Mouse (Mus musculus) intestine, embryonic 14.5 days (tissue): ENCODE measurements at regions not wholly inside any gene's neighbourhood (a gene's known extent, or its start where the extent isn't known, plus 50 kb on each side); places are given as distances from the start of the nearest gene placed in this dataset.

Source experiments
- ATAC-seq: fragments of 200-750 bp; cut with Nextera tagmentation; replicated peaks from 2 replicates; pipeline ENCODE4 v1.8.0; 2017; ENCODE audit warnings: low read depth, moderate number of reproducible peaks, moderate TSS enrichment, moderate library complexity; ENCODE audit not compliant: low FRiP score, low TSS enrichment
- DNase-seq: peaks from one replicate; pipeline ENCODE4 v3.0.0-alpha.2; 2018; ENCODE audit warnings: low spot score
- H3K27ac ChIP-seq: fragments of 300-500 bp; sonication (generic); 2 replicates; pipeline ENCODE4 v1.5.1; 2014; ENCODE audit warnings: low read depth, mild to moderate bottlenecking, control low read depth
- H3K27me3 ChIP-seq: fragments of 300-500 bp; sonication (generic); replicated peaks from 2 replicates; pipeline ENCODE4 v1.6.1; 2014; ENCODE audit warnings: low read length, control low read depth; ENCODE audit not compliant: control insufficient read depth, insufficient read depth
- H3K36me3 ChIP-seq: fragments of 300-500 bp; sonication (generic); 2 replicates; pipeline ENCODE4 v1.6.1; 2014; ENCODE audit warnings: low read length, control low read depth; ENCODE audit not compliant: control insufficient read depth, insufficient read depth
- H3K4me1 ChIP-seq: fragments of 300-500 bp; sonication (generic); replicated peaks from 2 replicates; pipeline ENCODE4 v1.6.1; 2014; ENCODE audit warnings: low read length, control low read depth, mixed read lengths; ENCODE audit not compliant: control insufficient read depth, insufficient read depth
- H3K4me2 ChIP-seq: fragments of 300-500 bp; sonication (generic); 2 replicates; pipeline ENCODE4 v1.6.1; 2014; ENCODE audit warnings: low read length
- H3K4me3 ChIP-seq: fragments of 300-500 bp; sonication (generic); 2 replicates; pipeline ENCODE4 v1.5.1; 2014; ENCODE audit warnings: low read depth, low read length, control low read depth, mixed read lengths
- H3K9ac ChIP-seq: fragments of 300-500 bp; sonication (generic); 2 replicates; pipeline ENCODE4 v1.6.1; 2014; ENCODE audit warnings: mild to moderate bottlenecking, low read length
- H3K9me3 ChIP-seq: fragments of 300-500 bp; sonication (generic); 2 replicates; pipeline ENCODE4 v1.6.1; 2016; ENCODE audit warnings: low read length, control low read depth; ENCODE audit not compliant: control insufficient read depth
- WGBS: fragments of 180-500 bp; shearing (Covaris S2); extraction: QIAGEN DNeasy Blood & Tissue Kit; methylation state at CpG from one replicate; pipeline ENCODE4 v1.1.7; 2014; 5-methylcytosine and 5-hydroxymethylcytosine counted together

- H3K4me1 ChIP-seq: peaks cover 6% of the 10 kb centered on the region; the same call in 1 of the 2 replicates
Measured at GRCm38 (mm10) chr2:128438897-128439296, 152.1 kb upstream of the Spdye4c start.

GRCm38 (mm10) chr2:128444599-128445011 lies 146.4 kb upstream of the Spdye4c start:
- Histone ChIP-seq H3K27ac (no peak overlapping the region), H3K9ac (no peak overlapping the region), H3K27me3 (no peaks in the 10 kb centered on the region), H3K4me2 (no peak overlapping the region), H3K9me3 (no peaks in the 10 kb centered on the region), H3K4me3 (no peak overlapping the region), H3K36me3 (no peaks in the 10 kb centered on the region), H3K4me1 (no peaks in the 10 kb centered on the region)
- ATAC-seq: no peak
- WGBS: 74% methylated on average over 7 of the region's 7 CpGs
- DNase-seq: no peak

More at GRCm38 (mm10) chr2:128438897-128439296, 152.1 kb upstream of the Spdye4c start:
- Histone ChIP-seq H3K27me3 (no peaks in the 10 kb centered on the region), H3K9ac (no peak overlapping the region), H3K9me3 (0 out of 2 replicates have a peak, but pooled peaks cover 4% of the 10 kb centered on the region), H3K4me3 (no peak overlapping the region), H3K36me3 (no peaks in the 10 kb centered on the region), H3K27ac (no peak overlapping the region), H3K4me2 (no peak overlapping the region)
- no peak for ATAC-seq
- no peak for DNase-seq
- 81% methylated on average over 2 of the region's 2 CpGs for WGBS

GRCm38 (mm10) chr2:128445443-128445842 lies 145.6 kb upstream of the Spdye4c start:
- Histone ChIP-seq H3K4me3 (no peak overlapping the region), H3K9me3 (no peaks in the 10 kb centered on the region), H3K4me2 (no peak overlapping the region), H3K9ac (no peak overlapping the region), H3K27me3 (no peaks in the 10 kb centered on the region), H3K27ac (no peak overlapping the region), H3K36me3 (no peaks in the 10 kb centered on the region), H3K4me1 (no peaks in the 10 kb centered on the region)
- DNase-seq: no peak
- 96% methylated on average over 5 of the region's 5 CpGs for WGBS
- ATAC-seq: no peak

- no peaks in the 10 kb centered on the region for H3K9me3 ChIP-seq
- no peak for ATAC-seq
- no peak overlapping the region for H3K4me2 ChIP-seq
- H3K9ac ChIP-seq: no peak overlapping the region
- H3K27ac ChIP-seq: no peak overlapping the region
- no peaks in the 10 kb centered on the region for H3K27me3 ChIP-seq
- 78% methylated on average over 3 of the region's 3 CpGs for WGBS
- no peaks in the 10 kb centered on the region for H3K36me3 ChIP-seq
- no peaks in the 10 kb centered on the region for H3K4me1 ChIP-seq
- no peak overlapping the region for H3K4me3 ChIP-seq
- no peak for DNase-seq
Measured at GRCm38 (mm10) chr2:128449294-128449693, 141.7 kb upstream of the Spdye4c start.

DNA sequence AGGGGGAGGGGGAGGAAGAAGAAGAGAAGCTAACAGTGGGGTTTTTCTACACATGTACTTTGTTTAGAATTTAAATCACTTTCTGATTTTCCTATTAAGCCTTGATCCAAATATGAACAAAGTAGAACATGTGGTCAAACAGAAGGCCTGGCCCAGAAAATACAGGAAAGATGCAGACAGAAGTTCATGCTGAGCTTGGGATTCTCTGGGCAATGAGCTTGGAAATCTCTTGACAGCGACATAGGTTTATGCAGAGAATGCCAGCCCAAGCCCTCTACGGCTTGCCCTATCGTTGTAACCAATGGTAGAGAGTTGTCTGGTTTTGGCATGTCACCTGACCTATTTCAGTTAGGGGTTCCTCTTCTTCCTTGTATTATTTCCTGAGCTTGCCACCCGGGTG lies 141.0 kb upstream of the Spdye4c start:
- Histone ChIP-seq H3K9ac (no peak overlapping the region), H3K4me1 (no peaks in the 10 kb centered on the region), H3K36me3 (no peaks in the 10 kb centered on the region), H3K27ac (no peak overlapping the region), H3K4me3 (no peak overlapping the region), H3K9me3 (no peaks in the 10 kb centered on the region), H3K4me2 (no peak overlapping the region), H3K27me3 (no peaks in the 10 kb centered on the region)
- ATAC-seq (no peak), DNase-seq (no peak)
- 92% methylated on average over 4 of the region's 4 CpGs for WGBS

GRCm38 (mm10) chr2:128451554-128452239 lies 139.3 kb upstream of the Spdye4c start:
- no peak for ATAC-seq

GRCm38 (mm10) chr2:128452582-128452981 lies 138.4 kb upstream of the Spdye4c start:
- WGBS: 81% methylated on average over 1 of the region's 1 CpGs
- Histone ChIP-seq H3K4me1 (no peaks in the 10 kb centered on the region), H3K36me3 (no peaks in the 10 kb centered on the region), H3K4me3 (no peak overlapping the region), H3K27me3 (no peaks in the 10 kb centered on the region), H3K4me2 (no peak overlapping the region), H3K27ac (no peak overlapping the region), H3K9ac (no peak overlapping the region), H3K9me3 (no peaks in the 10 kb centered on the region)
- DNase-seq (no peak), ATAC-seq (no peak)

More at GRCm38 (mm10) chr2:128451554-128452239, 139.3 kb upstream of the Spdye4c start:
- Histone ChIP-seq H3K27ac (no peak overlapping the region), H3K4me1 (no peaks in the 10 kb centered on the region), H3K36me3 (no peaks in the 10 kb centered on the region), H3K27me3 (no peaks in the 10 kb centered on the region), H3K9ac (no peak overlapping the region), H3K9me3 (no peaks in the 10 kb centered on the region), H3K4me3 (no peak overlapping the region), H3K4me2 (no peak overlapping the region)
- WGBS: 68% methylated on average over 5 of the region's 5 CpGs
- no peak for DNase-seq

DNA sequence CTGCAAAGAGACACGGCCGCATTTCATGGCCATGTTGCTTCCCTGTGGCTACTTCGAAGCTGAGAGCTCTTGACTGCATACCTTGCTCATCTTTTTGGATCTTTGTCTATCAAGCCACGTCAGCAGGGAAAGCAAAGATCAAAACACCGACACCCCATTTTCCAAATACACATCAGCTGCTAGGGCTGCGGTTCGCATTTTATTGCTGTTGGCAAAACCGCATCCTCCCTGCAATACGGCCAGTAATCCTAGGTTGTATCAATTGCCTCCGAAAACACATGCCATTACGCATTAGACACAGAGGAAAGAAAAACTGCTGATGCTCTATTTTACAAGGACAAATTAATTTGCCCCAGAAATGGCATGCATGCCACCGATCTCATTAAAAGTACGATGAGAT lies 136.5 kb upstream of the Spdye4c start:
- H3K27me3 ChIP-seq: no peaks in the 10 kb centered on the region
- ATAC-seq: no peak
- H3K36me3 ChIP-seq: no peaks in the 10 kb centered on the region
- H3K4me1 ChIP-seq: no peaks in the 10 kb centered on the region
- no peak overlapping the region for H3K9ac ChIP-seq
- DNase-seq: no peak
- 85% methylated on average over 13 of the region's 13 CpGs for WGBS
- no peak overlapping the region for H3K4me3 ChIP-seq
- no peak overlapping the region for H3K4me2 ChIP-seq
- H3K27ac ChIP-seq: no peak overlapping the region
- no peaks in the 10 kb centered on the region for H3K9me3 ChIP-seq

GRCm38 (mm10) chr2:128457591-128458209 lies 133.3 kb upstream of the Spdye4c start:
- ATAC-seq (no peak), DNase-seq (no peak)
- Histone ChIP-seq H3K36me3 (no peaks in the 10 kb centered on the region), H3K4me2 (no peak overlapping the region), H3K9ac (no peak overlapping the region), H3K4me1 (no peaks in the 10 kb centered on the region), H3K27ac (no peak overlapping the region), H3K4me3 (no peak overlapping the region), H3K9me3 (0 out of 2 replicates have a peak, but pooled peaks cover 2% of the 10 kb centered on the region), H3K27me3 (no peaks in the 10 kb centered on the region)
- WGBS: 75% methylated on average over 6 of the region's 6 CpGs
